Mouse (Mus musculus): ENCODE measurements around the gene Olfr1261. TPM values are rescaled to one million over a fixed set of nuclear protein-coding genes. Genes with fewer than 3 reads are reported as not detected.

The Olfr1261 gene
- polyA plus RNA-seq (2012; rRNA removed), result not detected in 2 replicates

GRCm38 (mm10) chr2:89990921-89991320, at the start of gene Olfr1261:
Gene Olfr1261 (plus strand): TSS chr2:89991221.
- H3K27me3 ChIP-seq (ENCODE audit: control insufficient read depth, insufficient read depth, low read length), result no peaks in the 10 kb centered on the region
- no peaks in the 10 kb centered on the region for H3K4me1 ChIP-seq (ENCODE audit: control insufficient read depth, insufficient read depth, low read length)
- H3K27ac ChIP-seq (ENCODE audit: insufficient read depth, low read length), result no peak within 1 kb of the TSS
- TF ChIP-seq POLR2A (IDR thresholded peaks at IDR 0.05; ENCODE audit: borderline replicate concordance, insufficient read depth, low read length) (no peak), CTCF (IDR thresholded peaks at IDR 0.05; ENCODE audit: borderline replicate concordance, insufficient read depth, low read depth, low read length) (no peak)
- DNase-seq, result no peak
- no peak within 1 kb of the TSS for H3K4me3 ChIP-seq (replicated peaks; ENCODE audit: insufficient read depth, low read depth, low read length)

- H3K4me1 ChIP-seq (ENCODE audit: control insufficient read depth, insufficient read depth, low read length), result no peaks in the 10 kb centered on the region
These were observed 42.5 kb upstream of the Olfr1261 start, which contains the start of gene Olfr1259 for GRCm38 (mm10) chr2:89948564-89948963. Gene Olfr1259 (minus strand): TSS chr2:89948664.

GRCm38 (mm10) chr2:89974184-89974583, 16.8 kb upstream of the Olfr1261 start, which contains the start of gene Olfr1260:
Gene Olfr1260 (plus strand): TSS chr2:89974340.
- WGBS, result 8% methylated on average over 2 of the region's 2 CpGs
- no peak for DNase-seq
- Histone ChIP-seq H3K4me3 (replicated peaks; ENCODE audit: insufficient read depth, low read depth, low read length) (no peak within 1 kb of the TSS), H3K27me3 (ENCODE audit: control insufficient read depth, insufficient read depth, low read length) (no peaks in the 10 kb centered on the region), H3K27ac (ENCODE audit: insufficient read depth, low read length) (no peak within 1 kb of the TSS), H3K4me1 (ENCODE audit: control insufficient read depth, insufficient read depth, low read length) (no peaks in the 10 kb centered on the region)
- no peak for TF ChIP-seq POLR2A (IDR thresholded peaks at IDR 0.05; ENCODE audit: borderline replicate concordance, insufficient read depth, low read length)
- TF ChIP-seq CTCF (IDR thresholded peaks at IDR 0.05; ENCODE audit: borderline replicate concordance, insufficient read depth, low read depth, low read length), result no peak

More at GRCm38 (mm10) chr2:89948564-89948963, 42.5 kb upstream of the Olfr1261 start, which contains the start of gene Olfr1259:
- Histone ChIP-seq H3K4me3 (replicated peaks; ENCODE audit: insufficient read depth, low read depth, low read length) (no peak within 1 kb of the TSS), H3K27ac (ENCODE audit: insufficient read depth, low read length) (no peak within 1 kb of the TSS), H3K27me3 (ENCODE audit: control insufficient read depth, insufficient read depth, low read length) (no peaks in the 10 kb centered on the region)
- 88% methylated on average over 5 of the region's 5 CpGs for WGBS
- no peak for DNase-seq
- TF ChIP-seq POLR2A (IDR thresholded peaks at IDR 0.05; ENCODE audit: borderline replicate concordance, insufficient read depth, low read length), result no peak
- no peak for TF ChIP-seq CTCF (IDR thresholded peaks at IDR 0.05; ENCODE audit: borderline replicate concordance, insufficient read depth, low read depth, low read length)

- no peak overlapping the region for H3K27ac ChIP-seq (ENCODE audit: insufficient read depth, low read length)
- no peaks in the 10 kb centered on the region for H3K27me3 ChIP-seq (ENCODE audit: control insufficient read depth, insufficient read depth, low read length)
- no peak overlapping the region for H3K4me3 ChIP-seq (replicated peaks; ENCODE audit: insufficient read depth, low read depth, low read length)
- 86% methylated on average over 2 of the region's 2 CpGs for WGBS
- TF ChIP-seq POLR2A (IDR thresholded peaks at IDR 0.05; ENCODE audit: borderline replicate concordance, insufficient read depth, low read length) (no peak), CTCF (IDR thresholded peaks at IDR 0.05; ENCODE audit: borderline replicate concordance, insufficient read depth, low read depth, low read length) (no peak)
- DNase-seq, result no peak
- H3K4me1 ChIP-seq (ENCODE audit: control insufficient read depth, insufficient read depth, low read length), result no peaks in the 10 kb centered on the region
These were observed 13.3 kb upstream of the Olfr1261 start for GRCm38 (mm10) chr2:89977709-89978108.

GRCm38 (mm10) chr2:89999845-90000244, 8.8 kb downstream of the Olfr1261 start, which contains the start of gene Olfr1262:
Gene Olfr1262 (plus strand): TSS chr2:90000145.
- TF ChIP-seq CTCF (IDR thresholded peaks at IDR 0.05; ENCODE audit: borderline replicate concordance, insufficient read depth, low read depth, low read length), result no peak
- TF ChIP-seq POLR2A (IDR thresholded peaks at IDR 0.05; ENCODE audit: borderline replicate concordance, insufficient read depth, low read length), result no peak
- Histone ChIP-seq H3K27me3 (ENCODE audit: control insufficient read depth, insufficient read depth, low read length) (no peaks in the 10 kb centered on the region), H3K4me1 (ENCODE audit: control insufficient read depth, insufficient read depth, low read length) (no peaks in the 10 kb centered on the region), H3K27ac (ENCODE audit: insufficient read depth, low read length) (no peak within 1 kb of the TSS), H3K4me3 (replicated peaks; ENCODE audit: insufficient read depth, low read depth, low read length) (no peak within 1 kb of the TSS)
- DNase-seq, result no peak

GRCm38 (mm10) chr2:90011831-90012230, 20.8 kb downstream of the Olfr1261 start, which contains the start of gene Olfr1263:
Gene Olfr1263 (plus strand): TSS chr2:90012131.
- WGBS, result 74% methylated on average over 2 of the region's 2 CpGs

GRCm38 (mm10) chr2:90025477-90025876, 34.5 kb downstream of the Olfr1261 start, which contains the start of gene Olfr1264:
Gene Olfr1264 (minus strand): TSS chr2:90025577.
- DNase-seq, result no peak
- no peak within 1 kb of the TSS for H3K4me3 ChIP-seq (replicated peaks; ENCODE audit: insufficient read depth, low read depth, low read length)
- no peaks in the 10 kb centered on the region for H3K27me3 ChIP-seq (ENCODE audit: control insufficient read depth, insufficient read depth, low read length)
- H3K4me1 ChIP-seq (ENCODE audit: control insufficient read depth, insufficient read depth, low read length), result no peaks in the 10 kb centered on the region
- TF ChIP-seq POLR2A (IDR thresholded peaks at IDR 0.05; ENCODE audit: borderline replicate concordance, insufficient read depth, low read length), result no peak
- no peak for TF ChIP-seq CTCF (IDR thresholded peaks at IDR 0.05; ENCODE audit: borderline replicate concordance, insufficient read depth, low read depth, low read length)
- no peak within 1 kb of the TSS for H3K27ac ChIP-seq (ENCODE audit: insufficient read depth, low read length)
- WGBS, result 42% methylated on average over 2 of the region's 2 CpGs

More at GRCm38 (mm10) chr2:90011831-90012230, 20.8 kb downstream of the Olfr1261 start, which contains the start of gene Olfr1263:
- no peak for DNase-seq
- H3K4me1 ChIP-seq (ENCODE audit: control insufficient read depth, insufficient read depth, low read length), result no peaks in the 10 kb centered on the region
- no peak within 1 kb of the TSS for H3K27ac ChIP-seq (ENCODE audit: insufficient read depth, low read length)
- no peaks in the 10 kb centered on the region for H3K27me3 ChIP-seq (ENCODE audit: control insufficient read depth, insufficient read depth, low read length)
- H3K4me3 ChIP-seq (replicated peaks; ENCODE audit: insufficient read depth, low read depth, low read length), result no peak within 1 kb of the TSS
- no peak for TF ChIP-seq POLR2A (IDR thresholded peaks at IDR 0.05; ENCODE audit: borderline replicate concordance, insufficient read depth, low read length)
- TF ChIP-seq CTCF (IDR thresholded peaks at IDR 0.05; ENCODE audit: borderline replicate concordance, insufficient read depth, low read depth, low read length), result no peak

- Histone ChIP-seq H3K27me3 (ENCODE audit: control insufficient read depth, insufficient read depth, low read length) (no peaks in the 10 kb centered on the region), H3K4me3 (replicated peaks; ENCODE audit: insufficient read depth, low read depth, low read length) (no peak within 1 kb of the TSS), H3K27ac (ENCODE audit: insufficient read depth, low read length) (no peak within 1 kb of the TSS), H3K4me1 (ENCODE audit: control insufficient read depth, insufficient read depth, low read length) (no peaks in the 10 kb centered on the region)
- DNase-seq, result no peak
- TF ChIP-seq CTCF (IDR thresholded peaks at IDR 0.05; ENCODE audit: borderline replicate concordance, insufficient read depth, low read depth, low read length), result no peak
- no peak for TF ChIP-seq POLR2A (IDR thresholded peaks at IDR 0.05; ENCODE audit: borderline replicate concordance, insufficient read depth, low read length)
These were observed 44.0 kb downstream of the Olfr1261 start, which contains the start of gene Olfr1265 for GRCm38 (mm10) chr2:90035037-90035436. Gene Olfr1265 (plus strand): TSS chr2:90035337.

Other genes starting within 250 kb of the Olfr1261 start
- gene Olfr1253, start 234.1 kb upstream of the Olfr1261 start, polyA plus RNA-seq (2012; rRNA removed), result not detected in 2 replicates
- gene Olfr1254, start 197.6 kb upstream of the Olfr1261 start, polyA plus RNA-seq (2012; rRNA removed), result not detected in 2 replicates
- not detected in 2 replicates for gene Olfr1255, start 179.2 kb upstream of the Olfr1261 start, polyA plus RNA-seq (2012; rRNA removed)
- gene Olfr1256, start 149.7 kb upstream of the Olfr1261 start, polyA plus RNA-seq (2012; rRNA removed), result not detected in 2 replicates
- gene Olfr48, start 143.0 kb upstream of the Olfr1261 start, polyA plus RNA-seq (2012; rRNA removed), result not detected in 2 replicates
- not detected in 2 replicates for gene Olfr1257, start 112.8 kb upstream of the Olfr1261 start, polyA plus RNA-seq (2012; rRNA removed)
- not detected in 2 replicates for gene Olfr1258, start 63.9 kb upstream of the Olfr1261 start, polyA plus RNA-seq (2012; rRNA removed)
- not detected in 2 replicates for gene Olfr1259, start 42.6 kb upstream of the Olfr1261 start, polyA plus RNA-seq (2012; rRNA removed)
- not detected in 2 replicates for gene Olfr1260, start 16.9 kb upstream of the Olfr1261 start, polyA plus RNA-seq (2012; rRNA removed)
- not detected in 2 replicates for gene Olfr1262, start 8.9 kb downstream of the Olfr1261 start, polyA plus RNA-seq (2012; rRNA removed)
- gene Olfr1263, start 20.9 kb downstream of the Olfr1261 start, polyA plus RNA-seq (2012; rRNA removed), result not detected in 2 replicates
- not detected in 2 replicates for gene Olfr1264, start 34.4 kb downstream of the Olfr1261 start, polyA plus RNA-seq (2012; rRNA removed)
- not detected in 2 replicates for gene Olfr1265, start 44.1 kb downstream of the Olfr1261 start, polyA plus RNA-seq (2012; rRNA removed)
- gene Olfr140, start 72.4 kb downstream of the Olfr1261 start, polyA plus RNA-seq (2012; rRNA removed), result not detected in 2 replicates
- gene Olfr1269, start 130.2 kb downstream of the Olfr1261 start, polyA plus RNA-seq (2012; rRNA removed), result not detected in 2 replicates
- gene Olfr32, start 151.1 kb downstream of the Olfr1261 start, polyA plus RNA-seq (2012; rRNA removed), result not detected in 2 replicates
- not detected in 2 replicates for gene Olfr1270, start 161.9 kb downstream of the Olfr1261 start, polyA plus RNA-seq (2012; rRNA removed)
- not detected in 2 replicates for gene Olfr1506, start 233.3 kb downstream of the Olfr1261 start, polyA plus RNA-seq (2012; rRNA removed)

Measured in cerebellum, adult 2 months (tissue).